Comparison of ENCODE assay signal across 22 mouse cellular contexts in genomic region chr6:118315881-118316280, GRCm38 (mm10).
DNase-seq lines count a peak whose midpoint lies in the region; ATAC-seq lines count a peak whose summit lies in the region.
"Had no signal": no experiment of that assay in that cellular context is flagged by ENCODE, and none has a peak within 500 bp of the region (broad histone marks: within the 10 kb centered on the region; RNA-seq: fewer than 3 reads in every experiment).

No protein-coding gene starts in this region.

- peak; percentile 63 for DNase-seq in heart, adult 11 months
- DNase-seq in heart, postnatal 25 days (ENCODE audit: low spot score): no peak
- DNase-seq in heart, embryonic 10.5 days (ENCODE audit: low spot score): peak; percentile 13
- DNase-seq in heart, adult 9 months (ENCODE audit: low spot score in 2 of 2): no peak
- peak; percentile 61 for DNase-seq in midbrain, embryonic 11.5 days (ENCODE audit: low spot score, missing footprints)
- peak; percentile 14 for DNase-seq in MN1 (ENCODE audit: low spot score)
- DNase-seq in left cerebral cortex, adult 8-10 months (ENCODE audit: low spot score in 2 of 2): no peak
- DNase-seq: adrenal gland, adult 2 months; adrenal gland, adult 8-10 months; adrenal gland, postnatal 10 days; adrenal gland, postnatal 14 days; adrenal gland, postnatal 25 days; adrenal gland, postnatal 36 days; B cell, adult 2 months; cerebellum, adult 11 months; cerebellum, adult 11-12 months; cerebellum, adult 18-20 months had no signal

- no peak overlapping the region for H3K4me2 ChIP-seq in midbrain, embryonic 11.5 days
- no peak overlapping the region for H3K4me2 ChIP-seq in midbrain, embryonic 13.5 days (replicated peaks)

- ATAC-seq in midbrain, embryonic 11.5 days (ENCODE audit: low FRiP score): no peak
- no peak for ATAC-seq in midbrain, embryonic 13.5 days
- ATAC-seq: activated CD4-positive, CD25-positive, alpha-beta regulatory T cell, adult 4 months; CD4-positive, CD25-positive, alpha-beta regulatory T cell, adult 4 months; Patski had no signal

- peaks cover 6% of the 10 kb centered on the region for H3K27me3 ChIP-seq in heart, embryonic 10.5 days (ENCODE audit: insufficient read depth, poor library complexity, severe bottlenecking)
- H3K27me3 ChIP-seq in midbrain, embryonic 11.5 days (ENCODE audit: control insufficient read depth, insufficient read depth, low read length): no peaks in the 10 kb centered on the region
- H3K27me3 ChIP-seq in midbrain, embryonic 13.5 days: 0 out of 2 replicates have a peak, but pooled peaks cover 3% of the 10 kb centered on the region

- no peak overlapping the region for H3K4me3 ChIP-seq in heart, embryonic 10.5 days
- no peak overlapping the region for H3K4me3 ChIP-seq in midbrain, embryonic 11.5 days (ENCODE audit: low read depth, low read length)
- no peak overlapping the region for H3K4me3 ChIP-seq in midbrain, embryonic 13.5 days (replicated peaks)

- 86% methylated on average over 6 of the region's 6 CpGs for WGBS in heart, embryonic 10.5 days
- 90% methylated on average over 6 of the region's 6 CpGs for WGBS in midbrain, embryonic 11.5 days
- 88% methylated on average over 6 of the region's 6 CpGs for WGBS in midbrain, embryonic 13.5 days

- H3K27ac ChIP-seq in heart, embryonic 10.5 days: no peak overlapping the region
- no peak overlapping the region for H3K27ac ChIP-seq in midbrain, embryonic 11.5 days (ENCODE audit: low read depth, low read length)
- H3K27ac ChIP-seq in midbrain, embryonic 13.5 days: no peak overlapping the region

- no peaks in the 10 kb centered on the region for H3K36me3 ChIP-seq in heart, embryonic 10.5 days
- H3K36me3 ChIP-seq in midbrain, embryonic 11.5 days (ENCODE audit: control insufficient read depth, insufficient read depth, low read length): no peaks in the 10 kb centered on the region
- H3K36me3 ChIP-seq in midbrain, embryonic 13.5 days: no peaks in the 10 kb centered on the region
- H3K36me3 ChIP-seq: G1E had no signal

- H3K9me3 ChIP-seq in heart, embryonic 10.5 days: no peaks in the 10 kb centered on the region
- H3K9me3 ChIP-seq in midbrain, embryonic 11.5 days (ENCODE audit: control insufficient read depth, low read length): no peaks in the 10 kb centered on the region
- no peaks in the 10 kb centered on the region for H3K9me3 ChIP-seq in midbrain, embryonic 13.5 days
- H3K9me3 ChIP-seq: G1E had no signal

- intact Hi-C loops in heart, postnatal 25 days (cut with DNase I): no loop called here

- H3K4me1 ChIP-seq in heart, embryonic 10.5 days: peaks cover 8% of the 10 kb centered on the region
- peaks cover 3% of the 10 kb centered on the region; the same call in 1 of the 2 replicates for H3K4me1 ChIP-seq in midbrain, embryonic 11.5 days (ENCODE audit: control insufficient read depth, insufficient read depth, low read length)
- H3K4me1 ChIP-seq in midbrain, embryonic 13.5 days (replicated peaks): 0 out of 2 replicates have a peak, but pooled peaks cover 7% of the 10 kb centered on the region

- H3K9ac ChIP-seq in midbrain, embryonic 11.5 days (ENCODE audit: low read length): no peak overlapping the region
- H3K9ac ChIP-seq in midbrain, embryonic 13.5 days (replicated peaks): no peak overlapping the region

Comparison
In these comparisons a context has a peak if more than half of its experiments do, and no peak if none do; other contexts are left out.
1. DNase-seq: peak in heart, adult 11 months (single experiment), heart, embryonic 10.5 days (single experiment), midbrain, embryonic 11.5 days (single experiment) and MN1 (single experiment); none in heart, postnatal 25 days (single experiment), heart, adult 9 months (0 of 2) and left cerebral cortex, adult 8-10 months (0 of 2).